Mouse (Mus musculus) kidney, adult 11 months (tissue): ENCODE measurements around the gene Gm10570.
A peak's percentile ranks its signal among the peaks of the same experiment; 100 is the strongest.

Source experiments
- DNase-seq: peaks from one replicate; pipeline ENCODE4 v3.0.0; 2022

Gm10570 gene

DNA sequence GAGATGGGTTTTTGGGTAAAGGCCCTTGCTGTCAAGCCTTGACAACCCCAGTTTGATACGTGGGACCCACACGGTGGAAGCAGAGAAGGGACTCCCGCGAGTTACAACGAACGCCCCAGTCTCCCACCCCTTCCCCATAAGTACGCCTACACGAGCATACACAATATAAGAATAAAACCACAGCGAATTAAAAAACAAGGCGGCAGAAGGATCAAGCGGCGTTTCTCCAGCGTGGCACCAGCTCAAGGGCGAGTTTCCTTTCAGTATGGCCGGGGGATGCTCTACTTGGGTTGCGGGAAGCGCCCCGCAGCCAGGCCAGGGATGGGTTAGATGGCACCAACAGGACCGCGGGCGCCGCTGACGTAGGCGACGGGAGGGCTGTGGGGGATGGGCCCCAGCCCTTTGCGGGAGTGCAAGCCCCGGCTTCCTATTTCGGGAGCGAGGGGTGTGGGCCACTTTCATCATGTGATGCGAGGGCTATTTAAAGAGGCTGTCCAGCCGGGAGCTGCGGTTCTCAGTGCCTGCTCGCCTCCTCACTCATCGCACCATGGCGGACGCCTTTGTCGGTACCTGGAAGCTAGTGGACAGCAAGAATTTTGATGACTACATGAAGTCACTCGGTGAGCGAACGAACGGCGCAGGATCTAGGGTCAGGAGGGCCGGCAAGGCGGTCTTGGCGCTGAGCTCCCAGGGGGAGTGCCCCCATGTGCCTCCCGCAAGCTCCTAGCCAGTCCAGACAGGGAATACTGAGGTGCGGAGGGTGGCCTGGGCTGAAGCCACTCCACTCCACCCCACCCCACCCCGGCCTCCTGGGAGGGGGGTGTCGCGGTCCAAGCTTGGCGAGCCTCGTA is at the start of gene Gm10570, which contains the start of gene Fabp3:
Gene Gm10570, minus strand, starts transcription at position 444 of the 851 bp plus-strand sequence.
Gene Fabp3, plus strand, starts transcription at position 365 of the 851 bp plus-strand sequence.
- DNase-seq, result peak; percentile 71

DNA sequence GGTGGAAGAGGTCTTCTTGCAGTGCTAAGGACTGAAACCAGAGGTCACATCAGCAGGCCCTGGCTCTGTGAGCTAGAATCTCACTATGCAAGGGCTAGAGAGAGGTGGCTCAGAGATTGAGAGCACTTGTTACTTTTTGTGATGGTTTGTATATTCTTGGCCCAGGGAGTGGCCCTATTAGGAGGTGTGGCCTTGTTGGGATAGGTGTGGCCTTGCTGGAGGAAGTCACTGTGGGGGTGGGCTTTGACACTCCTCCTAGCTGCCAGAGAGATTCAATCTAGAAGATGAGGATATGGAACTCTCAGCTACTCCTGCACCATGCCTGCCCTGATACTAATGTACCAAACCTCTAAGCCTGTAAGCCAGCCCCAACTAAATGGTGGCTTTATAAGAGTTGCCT is 49.5 kb upstream of the Gm10570 start:
- DNase-seq, result no peak

- DNase-seq, result no peak
Measured at GRCm38 (mm10) chr4:130352588-130352987, 44.1 kb upstream of the Gm10570 start.

GRCm38 (mm10) chr4:130350690-130351422 is 42.4 kb upstream of the Gm10570 start:
- DNase-seq, result no peak

DNA sequence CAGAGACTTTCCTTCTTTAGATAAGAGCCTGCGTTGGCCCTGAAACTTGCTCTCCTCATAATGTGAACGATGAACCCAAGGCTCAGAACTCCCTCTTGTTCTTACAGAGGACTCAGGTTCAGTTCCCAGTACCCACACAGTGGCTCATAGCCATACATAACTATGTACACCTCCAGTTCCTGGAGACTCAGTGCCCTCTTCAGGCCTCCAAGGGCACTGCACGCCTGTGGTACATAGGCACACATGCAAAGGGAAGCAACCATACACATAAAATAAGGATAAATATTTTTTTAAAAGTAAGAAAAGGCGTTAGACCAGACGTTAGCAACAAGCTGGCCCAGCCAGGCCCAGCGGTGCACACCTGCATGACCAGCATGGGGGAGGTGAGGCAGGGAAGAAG is 41.2 kb upstream of the Gm10570 start:
- no peak for DNase-seq

DNA sequence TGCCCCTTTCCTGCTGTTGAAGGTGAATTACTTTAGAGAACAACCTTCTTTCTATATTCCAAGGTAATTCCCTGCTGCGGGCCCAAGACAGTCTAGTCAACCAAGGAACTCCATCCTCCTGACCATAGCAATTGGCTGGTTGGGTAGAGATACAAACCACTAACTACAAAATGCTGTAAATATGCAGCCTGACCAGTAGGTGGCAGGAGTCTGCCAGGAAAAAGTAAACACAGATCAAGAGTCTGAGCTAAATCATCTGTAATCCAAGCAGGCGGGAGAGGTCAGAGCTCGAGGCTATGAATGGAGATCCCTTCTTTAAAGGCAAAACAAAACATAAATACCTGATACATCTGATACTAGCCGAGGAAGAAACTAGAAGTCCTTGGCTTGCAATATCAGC is 33.2 kb upstream of the Gm10570 start:
- DNase-seq, result peak; percentile 40

GRCm38 (mm10) chr4:130335867-130336266 is 27.4 kb upstream of the Gm10570 start:
- DNase-seq, result no peak

DNA sequence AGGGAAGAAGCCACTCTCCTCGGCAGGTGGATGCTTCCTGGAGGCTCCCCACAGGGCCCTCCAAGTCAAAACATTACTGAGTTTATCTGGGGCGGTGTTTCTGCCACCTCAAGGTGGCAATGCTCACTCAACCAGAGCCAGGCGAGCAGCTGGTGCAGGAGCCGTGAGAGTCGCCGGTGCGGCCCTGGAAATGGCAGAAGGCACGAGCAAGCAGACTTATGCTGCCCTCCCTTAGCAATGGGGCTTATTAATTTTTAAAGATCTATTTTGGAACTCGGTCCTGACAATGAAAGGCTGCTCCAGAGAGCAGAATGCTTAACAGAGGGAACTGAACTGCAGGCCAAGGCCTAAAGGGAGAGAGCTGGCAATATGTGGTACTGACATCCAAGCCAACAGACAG is 18.9 kb upstream of the Gm10570 start:
- no peak for DNase-seq

- no peak for DNase-seq
Measured at GRCm38 (mm10) chr4:130325446-130325845, 17.0 kb upstream of the Gm10570 start.

GRCm38 (mm10) chr4:130323607-130324006 is 15.1 kb upstream of the Gm10570 start:
- DNase-seq, result no peak

GRCm38 (mm10) chr4:130323165-130323564 is 14.7 kb upstream of the Gm10570 start:
- no peak for DNase-seq

DNA sequence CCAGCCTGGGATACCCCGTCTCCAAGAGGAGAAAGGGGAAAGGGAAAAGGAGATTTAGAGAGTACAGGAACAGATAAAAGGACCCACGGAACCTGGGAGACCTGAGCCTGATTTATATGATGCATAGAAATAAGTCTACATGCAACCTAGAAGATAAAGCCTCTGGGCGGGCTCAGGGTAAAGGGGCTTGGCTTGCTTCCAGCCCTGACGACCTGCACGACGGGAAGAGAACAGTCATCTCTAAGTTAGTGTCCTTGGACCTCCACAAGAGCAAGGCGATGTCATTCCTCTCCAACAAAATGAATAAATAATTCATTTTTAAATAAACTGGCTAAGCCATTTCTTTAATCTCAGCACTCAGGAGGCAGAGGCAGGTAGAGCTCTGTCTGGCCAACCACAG is 14.1 kb upstream of the Gm10570 start:
- no peak for DNase-seq

DNA sequence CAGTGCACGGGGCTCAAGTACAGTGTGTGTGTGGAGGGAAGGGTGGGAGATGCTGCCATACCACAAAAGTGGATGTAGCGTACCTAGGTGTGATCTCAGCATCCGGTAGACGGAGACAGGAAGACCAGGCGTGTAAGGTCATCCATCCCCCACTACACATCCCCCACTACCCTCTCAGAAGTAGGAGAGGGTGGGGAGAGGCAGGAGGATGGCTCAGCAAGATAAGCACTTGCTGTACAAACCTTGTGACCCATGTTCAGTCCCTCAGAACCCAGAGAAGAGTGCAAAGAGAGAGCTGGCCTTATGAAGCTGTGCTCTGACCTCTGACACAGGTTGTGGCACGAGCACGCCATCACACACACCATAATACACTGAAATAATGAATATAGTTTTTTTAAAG is 13.2 kb upstream of the Gm10570 start:
- DNase-seq, result no peak

DNA sequence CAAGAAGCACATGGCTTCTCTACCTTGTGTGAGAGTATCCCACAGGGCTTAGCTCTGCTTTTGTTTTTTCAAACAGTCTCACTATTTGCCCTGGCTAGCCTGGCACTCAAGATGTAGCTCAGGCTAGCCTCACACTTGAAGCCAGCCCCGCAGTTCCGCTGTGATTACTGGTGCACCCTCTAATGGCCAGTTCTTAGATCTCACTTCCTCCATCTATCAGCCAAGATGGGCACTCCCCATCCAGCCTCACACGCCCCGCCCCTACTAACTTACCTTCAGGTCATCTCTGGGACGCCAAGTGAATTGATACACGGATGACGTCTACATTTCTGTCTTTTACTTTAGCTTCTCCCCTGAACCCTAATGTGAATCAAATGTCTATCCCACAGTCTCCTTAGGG is 11.1 kb upstream of the Gm10570 start:
- DNase-seq, result no peak

DNA sequence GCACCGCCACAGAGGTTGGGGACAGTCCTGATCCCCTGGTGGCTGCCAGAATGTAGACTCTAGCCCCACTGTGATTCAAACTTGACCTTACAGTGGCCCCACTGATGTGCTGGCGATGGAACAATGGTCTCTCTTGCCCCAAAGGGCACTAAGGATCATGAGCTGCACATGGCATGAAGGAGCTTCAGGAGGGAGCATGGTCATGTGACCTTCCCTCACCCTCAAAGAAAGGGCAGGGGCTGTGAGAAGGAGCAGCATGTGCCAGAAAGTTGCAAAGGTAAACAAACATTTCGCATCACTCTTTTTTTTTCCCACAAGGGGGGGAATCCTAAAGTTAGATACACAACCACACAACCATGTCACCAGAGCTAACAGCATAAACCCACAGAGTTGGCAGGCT is 9.6 kb upstream of the Gm10570 start:
- DNase-seq, result peak; percentile 52

GRCm38 (mm10) chr4:130316691-130317090 is 8.2 kb upstream of the Gm10570 start:
- DNase-seq, result no peak

- peak; percentile 81 for DNase-seq
Measured at GRCm38 (mm10) chr4:130315771-130316527, 7.5 kb upstream of the Gm10570 start.

- DNase-seq, result no peak
Measured at GRCm38 (mm10) chr4:130313552-130313951, 5.1 kb upstream of the Gm10570 start.

GRCm38 (mm10) chr4:130312526-130312925 is 4.1 kb upstream of the Gm10570 start:
- DNase-seq, result no peak

GRCm38 (mm10) chr4:130309254-130309653 is 780 bp upstream of the Gm10570 start:
- no peak for DNase-seq

DNA sequence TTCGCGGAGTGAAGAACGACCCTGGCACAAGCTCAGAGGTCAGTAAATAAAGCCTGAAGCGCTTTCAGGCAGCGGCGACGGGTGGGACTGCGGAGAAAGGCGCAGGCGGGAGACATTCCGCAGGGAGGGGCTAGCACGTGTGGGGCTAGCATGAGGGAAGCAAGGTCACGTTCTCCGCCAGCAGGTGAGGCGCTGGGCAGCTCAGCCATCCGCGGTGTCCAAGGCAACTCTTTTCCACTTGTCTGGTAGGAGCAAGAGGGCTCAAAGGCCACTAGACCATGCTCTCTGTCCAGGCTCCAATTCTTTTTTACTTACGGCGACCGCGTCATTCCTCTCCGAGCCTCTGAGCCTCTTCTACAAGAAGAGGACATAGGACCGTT is 633 bp downstream of the Gm10570 start:
- DNase-seq, result peak; percentile 94

DNA sequence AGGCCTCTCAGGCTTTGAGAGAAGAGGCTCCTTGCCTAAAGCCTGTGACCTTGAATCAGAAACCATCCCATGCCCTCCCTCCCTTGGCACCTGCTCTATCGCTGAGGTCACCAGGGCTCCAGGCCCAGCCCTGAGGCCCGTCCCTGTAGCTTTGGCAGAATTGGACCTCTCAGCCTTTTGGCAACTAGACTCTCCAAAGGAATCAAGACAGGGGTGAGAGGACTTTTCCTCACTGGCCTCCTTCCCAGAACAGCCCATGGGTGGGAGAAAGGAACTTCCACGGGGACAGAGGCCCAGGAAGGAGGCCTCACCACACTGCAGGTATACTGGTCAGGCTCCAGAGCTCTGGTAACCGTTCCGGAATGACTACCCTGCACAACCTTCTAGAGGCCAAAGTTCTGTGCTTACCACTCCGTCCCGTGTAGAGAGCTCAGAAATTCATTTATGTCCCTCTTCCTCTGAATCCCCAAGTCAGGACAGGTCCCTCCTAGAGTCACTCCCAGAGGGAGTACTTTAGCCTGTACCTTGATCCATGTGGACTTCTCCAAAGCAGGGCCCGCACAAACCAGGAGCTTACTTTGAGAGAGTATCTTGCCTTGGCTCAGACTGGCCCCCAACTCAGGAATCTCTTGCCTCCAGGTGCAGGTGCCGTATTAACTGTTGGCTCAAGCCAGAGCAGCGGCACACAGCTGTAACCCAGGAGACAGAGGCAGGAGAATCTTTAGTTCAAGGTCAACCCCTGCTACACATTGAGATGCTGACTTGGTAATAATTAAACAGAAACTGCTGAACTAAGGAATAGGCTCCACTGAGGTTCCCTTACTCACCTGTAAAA is 1.5 kb downstream of the Gm10570 start:
- DNase-seq, result peak; percentile 83
